Mouse (Mus musculus) left cerebral cortex, postnatal 4 days (tissue): ENCODE data around the gene Gm17455. TPM values are rescaled to one million over a fixed set of nuclear protein-coding genes. Genes with fewer than 3 reads are reported as not detected.
A peak's percentile ranks its signal among the peaks of the same experiment; 100 is the strongest.

ENCODE experiments used
- DNase-seq: peaks from one replicate; pipeline ENCODE4 v3.0.0-alpha.2; 2022
- intact Hi-C: fragments of 180-260 bp; cut with DNase I; formaldehyde crosslinking; loops from one replicate; pipeline ENCODE4 v1.15.1; 2025
- total RNA-seq, 2 experiments: library from RNA; stranded (reverse); gene quantifications; 2 replicates each; pipeline ENCODE4 v1.2.3; 2021

Gene Gm17455
- 1 to 10 TPM; 1.2 to 2.1 TPM for total RNA-seq

DNA sequence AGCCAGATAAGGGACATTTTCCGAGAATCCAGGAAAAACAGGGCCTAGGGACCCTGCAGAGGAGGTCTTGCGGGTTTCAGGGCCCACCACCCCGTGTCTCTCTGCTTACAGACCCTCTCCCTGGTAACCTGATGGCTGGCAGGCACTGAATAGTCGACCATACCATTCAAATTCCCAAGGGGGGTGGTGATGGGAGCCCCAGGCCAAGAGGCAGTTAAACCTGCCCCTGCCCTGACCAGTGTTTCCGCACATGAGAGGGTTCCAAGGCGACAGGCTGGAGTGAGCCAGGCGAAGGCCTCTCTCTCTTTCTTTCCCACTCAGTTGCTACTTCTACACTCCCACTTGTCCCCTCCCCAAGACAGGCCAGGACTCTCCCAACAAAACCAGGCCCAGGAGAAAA lies at the start of gene Gm17455:
Gene Gm17455, plus strand, starts transcription at position 278 of the 400 bp plus-strand sequence.
- intact Hi-C loops: no loop called here
- DNase-seq: no peak

DNA sequence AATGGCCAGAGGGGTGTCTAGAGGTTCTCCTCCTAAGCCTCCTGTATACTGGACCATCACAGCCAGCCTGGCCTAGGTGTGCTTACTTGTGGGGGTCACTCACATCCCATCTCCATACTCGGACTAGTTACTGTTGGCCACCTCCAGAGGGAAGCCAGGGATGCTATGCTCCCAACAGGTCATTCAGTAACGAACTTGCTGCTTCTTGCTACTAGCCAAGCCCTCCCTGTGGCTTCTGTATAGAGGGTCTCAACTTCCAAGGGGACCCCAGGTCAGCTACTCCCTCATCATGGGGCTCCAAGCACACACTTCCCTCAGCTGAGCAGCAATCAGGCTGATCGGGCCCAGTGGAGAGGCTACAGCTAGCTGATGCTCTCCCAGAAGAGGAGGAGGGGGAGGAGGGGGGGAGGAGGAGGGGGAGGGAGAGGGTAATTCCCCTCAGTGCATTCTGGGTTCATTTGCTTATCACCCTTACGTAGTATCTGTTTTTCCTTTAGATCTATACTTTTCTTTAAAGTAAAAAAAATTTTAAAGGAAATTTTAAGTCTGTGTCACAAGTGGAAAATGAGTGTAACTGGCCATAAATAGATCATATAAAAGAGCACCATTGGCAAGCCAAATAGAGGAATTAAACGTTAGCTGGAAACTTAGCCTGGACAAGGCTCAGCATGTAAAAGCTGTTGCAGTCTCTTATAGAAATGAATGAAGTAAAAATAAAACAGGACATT lies 49.3 kb upstream of the Gm17455 start:
- no peak for DNase-seq
- intact Hi-C loops: no loop called here

DNA sequence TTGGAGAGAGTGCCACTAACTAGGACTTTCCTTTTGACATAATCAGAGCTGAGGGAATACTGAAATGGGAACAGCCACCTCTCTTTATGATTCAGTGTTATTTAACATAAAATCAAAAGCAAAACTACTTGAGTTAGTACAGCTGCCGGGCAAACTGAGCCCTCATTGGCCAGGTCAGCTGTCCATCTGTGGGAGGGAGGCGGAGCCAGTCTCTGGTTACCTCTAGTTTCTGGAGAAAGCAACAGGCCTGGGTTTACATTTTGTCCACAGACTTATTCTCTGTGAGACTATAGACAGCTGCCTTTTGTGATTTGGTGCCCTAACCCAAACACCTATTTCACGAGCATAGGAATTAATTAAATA lies 48.7 kb upstream of the Gm17455 start:
- intact Hi-C loops: no loop called here
- peak; percentile 64 for DNase-seq

DNA sequence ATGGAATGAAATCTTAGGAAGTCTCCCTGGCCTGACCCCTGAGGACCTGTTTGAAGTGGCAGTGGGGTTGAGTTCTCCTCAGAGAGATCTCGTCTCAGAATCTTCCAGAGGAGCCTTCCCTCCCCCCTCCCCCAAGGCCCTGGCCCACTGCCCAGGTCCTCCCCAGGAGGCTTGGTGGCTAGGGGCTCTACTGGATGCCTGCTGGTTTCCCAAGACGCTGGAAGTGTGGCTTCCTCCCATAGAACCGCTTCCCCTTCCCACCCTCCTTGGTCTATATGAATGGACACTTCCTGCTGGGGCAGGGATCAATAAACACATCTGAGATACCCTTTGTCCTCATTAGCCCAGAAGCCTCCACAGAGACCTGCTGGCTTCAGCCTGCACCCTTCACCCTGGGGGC lies 48.3 kb upstream of the Gm17455 start:
- intact Hi-C loops: no loop called here
- DNase-seq: no peak

- intact Hi-C loops: no loop called here
- DNase-seq: no peak
Measured at GRCm38 (mm10) chr10:60351761-60352455, 47.6 kb upstream of the Gm17455 start.

DNA sequence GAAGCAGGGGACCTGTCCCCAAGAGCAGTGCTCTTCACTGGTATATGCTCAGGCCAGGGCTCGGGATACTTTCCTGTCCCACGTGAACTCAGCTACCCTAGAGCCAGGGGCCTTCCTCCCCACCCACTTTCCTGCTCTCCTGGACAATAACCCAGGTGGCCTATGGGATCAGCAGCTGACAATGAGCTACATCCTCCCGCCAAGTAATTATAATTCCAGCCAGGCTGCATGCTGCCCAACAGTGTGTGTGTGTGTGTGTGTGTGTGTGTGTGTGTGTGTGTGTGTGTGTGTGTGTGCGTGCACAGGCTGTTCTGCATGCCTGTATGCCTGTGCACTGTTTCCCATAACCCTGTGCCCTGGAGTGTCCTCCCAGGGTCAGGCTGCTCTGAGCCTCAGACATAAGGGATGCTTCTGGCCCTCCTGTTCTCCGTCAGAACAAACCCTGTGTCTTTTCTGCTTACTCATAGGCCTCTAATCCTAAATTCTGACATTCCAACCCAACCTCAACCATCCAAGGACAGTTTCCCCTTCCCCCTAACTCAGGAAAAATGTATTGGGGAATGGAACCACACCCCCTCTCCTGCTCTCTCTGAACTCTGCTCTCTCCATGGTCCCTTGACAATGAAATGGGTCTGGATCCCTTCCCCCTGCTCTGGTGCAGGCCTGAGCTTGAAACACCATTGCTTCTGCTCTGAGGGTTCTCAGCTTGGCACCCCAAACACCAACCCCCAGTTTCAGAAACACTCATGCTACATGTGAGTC lies 46.1 kb upstream of the Gm17455 start:
- intact Hi-C loops: no loop called here
- no peak for DNase-seq

- DNase-seq: no peak
- intact Hi-C loops: no loop called here
Measured at GRCm38 (mm10) chr10:60354003-60354325, 45.6 kb upstream of the Gm17455 start.

DNA sequence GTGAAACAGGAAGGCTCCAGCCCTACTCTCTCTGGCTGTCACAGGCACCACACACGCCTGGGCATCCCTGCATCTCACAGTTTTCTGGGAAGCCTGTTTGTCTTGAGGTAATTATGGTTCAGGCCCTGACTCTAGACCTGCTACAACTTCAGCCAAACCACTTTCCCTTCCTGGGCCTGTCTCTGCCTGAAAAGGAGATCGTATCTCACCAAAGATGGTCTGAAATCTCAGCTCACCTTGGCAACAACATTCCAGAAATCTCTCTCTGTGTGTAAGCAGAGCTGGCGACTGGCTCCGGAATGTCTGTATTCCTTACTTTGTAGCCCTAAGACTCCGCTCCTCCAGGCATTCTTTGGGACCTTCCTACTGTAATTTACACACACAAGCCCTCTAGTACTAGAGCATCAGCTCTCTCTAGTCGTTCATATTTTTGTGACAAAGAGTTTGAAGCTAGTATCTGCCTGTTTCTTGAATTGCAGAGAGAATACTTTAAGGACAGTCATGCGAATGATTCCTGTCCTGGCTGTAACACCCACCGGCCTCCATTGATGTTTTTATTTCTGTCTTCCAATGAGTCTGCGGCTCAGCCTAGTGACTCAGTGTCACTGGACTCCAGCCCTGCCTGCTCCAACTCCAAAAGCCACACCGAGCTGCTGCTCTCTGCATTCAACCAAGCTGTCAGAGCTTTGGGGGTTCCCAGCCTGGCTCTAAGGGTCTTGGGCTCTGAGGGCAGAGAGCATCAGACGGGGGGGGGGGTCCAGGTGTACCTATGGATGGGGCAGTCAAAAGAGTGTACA lies 44.4 kb upstream of the Gm17455 start:
- no peak for DNase-seq
- intact Hi-C loops: no loop called here

- intact Hi-C loops: no loop called here
Measured at GRCm38 (mm10) chr10:60357441-60357840, 42.1 kb upstream of the Gm17455 start.

DNA sequence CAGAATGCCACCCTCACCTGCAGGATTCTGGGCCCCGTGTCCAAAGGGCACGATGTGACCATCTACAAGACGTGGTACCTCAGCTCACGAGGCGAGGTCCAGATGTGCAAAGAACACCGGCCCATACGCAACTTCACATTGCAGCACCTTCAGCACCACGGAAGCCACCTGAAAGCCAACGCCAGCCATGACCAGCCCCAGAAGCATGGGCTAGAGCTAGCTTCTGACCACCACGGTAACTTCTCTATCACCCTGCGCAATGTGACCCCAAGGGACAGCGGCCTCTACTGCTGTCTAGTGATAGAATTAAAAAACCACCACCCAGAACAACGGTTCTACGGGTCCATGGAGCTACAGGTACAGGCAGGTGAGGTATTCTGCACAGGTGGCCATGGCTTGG lies 41.6 kb upstream of the Gm17455 start:
- intact Hi-C loops: no loop called here
- no peak for DNase-seq

More at GRCm38 (mm10) chr10:60357441-60357840, 42.1 kb upstream of the Gm17455 start:
- DNase-seq: no peak

DNA sequence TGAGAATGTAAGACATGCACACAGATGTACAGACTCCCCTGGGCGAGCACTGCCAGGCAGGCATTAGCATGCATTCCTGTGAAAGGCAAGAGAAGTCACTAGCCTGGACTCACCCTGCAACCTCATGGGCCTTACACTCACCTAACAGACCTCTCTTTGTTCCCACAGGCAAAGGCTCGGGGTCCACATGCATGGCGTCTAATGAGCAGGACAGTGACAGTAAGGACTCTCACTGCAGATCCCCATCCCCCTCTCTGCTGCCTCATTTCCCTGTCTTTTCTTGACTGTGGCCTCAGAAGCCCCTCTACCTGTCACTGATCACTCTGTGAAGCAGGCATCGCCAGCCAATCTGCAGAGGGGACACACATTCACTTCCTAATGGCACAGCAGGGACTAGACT lies 40.8 kb upstream of the Gm17455 start:
- intact Hi-C loops: no loop called here
- no peak for DNase-seq

GRCm38 (mm10) chr10:60361615-60362309 lies 37.8 kb upstream of the Gm17455 start:
- DNase-seq: no peak
- intact Hi-C loops: no loop called here

- intact Hi-C loops: no loop called here
- DNase-seq: peak; percentile 37
Measured at GRCm38 (mm10) chr10:60362310-60362628, 37.3 kb upstream of the Gm17455 start.

- intact Hi-C loops: no loop called here
- DNase-seq: no peak
Measured at GRCm38 (mm10) chr10:60363426-60363825, 36.1 kb upstream of the Gm17455 start.

GRCm38 (mm10) chr10:60367145-60367544 lies 32.4 kb upstream of the Gm17455 start:
- intact Hi-C loops: no loop called here
- no peak for DNase-seq

GRCm38 (mm10) chr10:60367904-60368303 lies 31.6 kb upstream of the Gm17455 start:
- no peak for DNase-seq
- intact Hi-C loops: no loop called here

- DNase-seq: no peak
- intact Hi-C loops: no loop called here
Measured at GRCm38 (mm10) chr10:60369405-60369804, 30.1 kb upstream of the Gm17455 start.

DNA sequence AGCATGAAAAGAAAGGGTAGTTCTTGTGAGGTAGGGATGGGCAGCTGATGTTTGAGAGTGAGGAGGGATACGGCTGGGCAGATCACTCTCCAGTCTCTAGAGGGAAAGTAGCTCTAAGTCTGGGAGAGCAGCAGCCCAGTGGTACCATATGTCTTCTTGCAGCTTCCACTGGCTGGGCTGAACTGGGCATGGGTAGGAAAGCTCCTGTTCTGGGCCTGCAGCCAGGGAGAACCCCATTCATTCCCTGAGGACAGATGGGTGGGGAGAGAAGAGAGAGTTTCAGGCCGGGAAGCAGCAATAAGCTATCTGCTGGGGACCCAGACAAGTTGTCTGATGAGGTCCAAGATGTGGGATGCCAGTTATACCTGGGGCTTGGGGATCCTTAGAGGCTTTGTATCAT lies 29.4 kb upstream of the Gm17455 start:
- DNase-seq: peak; percentile 74
- intact Hi-C loops: no loop called here

GRCm38 (mm10) chr10:60370601-60371061 lies 28.9 kb upstream of the Gm17455 start:
- intact Hi-C loops: no loop called here
- DNase-seq: peak; percentile 41

- intact Hi-C loops: no loop called here
- no peak for DNase-seq
Measured at GRCm38 (mm10) chr10:60371596-60372386, 27.7 kb upstream of the Gm17455 start.
